Mouse (Mus musculus) midbrain, embryonic 16.5 days (tissue): ENCODE measurements around the gene Appl2. TPM values are rescaled to one million over a fixed set of nuclear protein-coding genes. Genes with fewer than 3 reads are reported as not detected.
A peak's percentile ranks its signal among the peaks of the same experiment; 100 is the strongest.
"Not testable (repeated sequence)": the region's sequence is repeated elsewhere in the genome, so short reads cannot be mapped to it uniquely, and the experiment has no call there.

ENCODE experiments used
- ATAC-seq: fragments of 200-750 bp; cut with Nextera tagmentation; 2 replicates; pipeline ENCODE4 v1.8.0; 2017; ENCODE audit warnings: moderate TSS enrichment
- H3K27ac ChIP-seq: fragments of 300-500 bp; sonication (generic); 2 replicates; pipeline ENCODE4 v1.5.1; 2014; ENCODE audit warnings: mild to moderate bottlenecking, low read length, mixed read lengths
- H3K27me3 ChIP-seq: fragments of 300-500 bp; sonication (generic); 2 replicates; pipeline ENCODE4 v1.6.1; 2014; ENCODE audit warnings: low read depth, low read length, mixed read lengths; ENCODE audit not compliant: control insufficient read depth, insufficient read depth
- H3K36me3 ChIP-seq: fragments of 300-500 bp; sonication (generic); 2 replicates; pipeline ENCODE4 v1.6.1; 2014; ENCODE audit warnings: mild to moderate bottlenecking, low read length, moderate library complexity, mixed read lengths; ENCODE audit not compliant: control insufficient read depth, insufficient read depth
- H3K4me1 ChIP-seq: fragments of 300-500 bp; sonication (generic); 2 replicates; pipeline ENCODE4 v1.6.1; 2014; ENCODE audit warnings: mild to moderate bottlenecking, low read length, mixed read lengths; ENCODE audit not compliant: control insufficient read depth, insufficient read depth
- H3K4me2 ChIP-seq: fragments of 300-500 bp; sonication (generic); 2 replicates; pipeline ENCODE4 v1.6.1; 2014; ENCODE audit warnings: mild to moderate bottlenecking, low read length, mixed read lengths
- H3K4me3 ChIP-seq: fragments of 300-500 bp; sonication (generic); 2 replicates; pipeline ENCODE4 v1.5.1; 2014; ENCODE audit warnings: low read depth, mild to moderate bottlenecking, low read length, moderate library complexity, mixed read lengths
- H3K9ac ChIP-seq: fragments of 300-500 bp; sonication (generic); 2 replicates; pipeline ENCODE4 v1.6.1; 2014; ENCODE audit warnings: low read depth, low read length, mixed read lengths
- H3K9me3 ChIP-seq: fragments of 300-500 bp; sonication (generic); replicated peaks from 2 replicates; pipeline ENCODE4 v1.6.1; 2014; ENCODE audit warnings: mild to moderate bottlenecking, low read length, mixed read lengths; ENCODE audit not compliant: control insufficient read depth, poor library complexity, severe bottlenecking
- WGBS: fragments of 180-500 bp; shearing (Covaris S2); extraction: QIAGEN DNeasy Blood & Tissue Kit; methylation state at CpG from one replicate; pipeline ENCODE4 v1.1.7; 2014; 5-methylcytosine and 5-hydroxymethylcytosine counted together
- polyA plus RNA-seq: library from polyadenylated mRNA; unstranded; fragments of >200 nt; fragmentation: Nextera tagmentation; extraction: Ambion mirVana; gene quantifications from 2 replicates; pipeline ENCODE4 v1.2.1, GENCODE M21; 2015

Appl2 gene
- polyA plus RNA-seq, 1 experiment from 2014 or later, result 58.3 TPM

- 93% methylated on average over 19 of the region's 19 CpGs for WGBS
- H3K4me3 ChIP-seq, H3K27ac ChIP-seq, H3K9me3 ChIP-seq, H3K27me3 ChIP-seq, ATAC-seq, H3K9ac ChIP-seq, H3K4me2 ChIP-seq, H3K36me3 ChIP-seq: not testable (repeated sequence)
- peaks cover 11% of the 10 kb centered on the region for H3K4me1 ChIP-seq
Observed at GRCm38 (mm10) chr10:83652205-83652866, 3.8 kb upstream of the Appl2 start.

GRCm38 (mm10) chr10:83649037-83649436 is 499 bp upstream of the Appl2 start:
- peak; percentile 18; the same call in 1 of the 2 replicates for ATAC-seq
- 25% methylated on average over 6 of the region's 6 CpGs for WGBS
- H3K9ac ChIP-seq, result peak overlapping the region; percentile 84
- H3K27me3 ChIP-seq, result no peaks in the 10 kb centered on the region
- peak overlapping the region; percentile 62 for H3K4me2 ChIP-seq
- peak overlapping the region; percentile 85 for H3K27ac ChIP-seq
- no peaks in the 10 kb centered on the region for H3K9me3 ChIP-seq
- H3K36me3 ChIP-seq, result no peaks in the 10 kb centered on the region
- peaks cover 30% of the 10 kb centered on the region for H3K4me1 ChIP-seq
- H3K4me3 ChIP-seq, result peak overlapping the region; percentile 81

DNA sequence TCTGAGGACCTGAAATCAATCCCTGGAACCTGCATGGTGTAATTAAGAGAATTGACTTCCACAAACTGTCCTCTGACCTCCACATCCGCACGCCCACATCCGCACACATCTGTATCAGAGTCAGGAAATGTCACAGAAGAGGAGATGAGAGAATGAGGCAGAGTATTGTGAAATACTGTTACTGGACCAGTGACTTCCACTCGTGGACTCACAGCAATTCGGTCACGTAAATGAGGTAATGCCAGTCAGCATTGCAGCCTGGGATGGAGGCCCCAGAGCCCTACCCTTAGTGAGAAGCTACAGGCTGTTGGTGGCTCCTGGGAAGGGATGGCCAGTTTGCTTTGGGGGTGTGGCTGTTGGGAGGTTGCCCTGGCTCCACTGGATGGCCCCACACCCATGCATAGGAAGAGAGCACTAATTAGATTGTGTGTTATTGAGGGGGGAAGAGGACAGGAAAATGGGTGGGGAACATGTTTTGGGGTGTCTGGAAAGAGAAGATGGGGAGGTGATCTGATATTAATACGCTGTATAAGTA is 2.1 kb downstream of the Appl2 start:
- Histone ChIP-seq H3K4me2 (no peak overlapping the region), H3K27ac (no peak overlapping the region), H3K4me3 (no peak overlapping the region), H3K4me1 (peaks cover 30% of the 10 kb centered on the region), H3K27me3 (no peaks in the 10 kb centered on the region), H3K9me3 (no peaks in the 10 kb centered on the region), H3K36me3 (no peaks in the 10 kb centered on the region), H3K9ac (no peak overlapping the region)
- no peak for ATAC-seq
- WGBS, result 93% methylated on average over 7 of the region's 7 CpGs

DNA sequence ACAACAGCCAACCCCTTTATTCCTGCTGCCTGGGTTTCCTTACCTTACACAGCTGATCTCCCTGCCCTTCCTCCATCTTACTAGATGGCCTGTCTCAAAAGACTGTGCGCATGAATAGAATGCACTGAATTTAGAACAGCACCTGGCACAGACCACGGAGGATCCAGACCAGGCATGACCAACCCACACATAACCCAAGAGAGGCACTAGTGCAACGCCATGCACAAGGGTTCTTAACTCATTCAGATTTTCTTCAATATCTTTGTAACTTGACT is 2.9 kb downstream of the Appl2 start:
- no peak overlapping the region for H3K27ac ChIP-seq
- no peaks in the 10 kb centered on the region for H3K27me3 ChIP-seq
- no peak overlapping the region for H3K9ac ChIP-seq
- H3K4me1 ChIP-seq, result peaks cover 30% of the 10 kb centered on the region
- ATAC-seq, result no peak
- H3K36me3 ChIP-seq, result no peaks in the 10 kb centered on the region
- H3K9me3 ChIP-seq, result no peaks in the 10 kb centered on the region
- 89% methylated on average over 3 of the region's 3 CpGs for WGBS
- H3K4me3 ChIP-seq, result no peak overlapping the region
- no peak overlapping the region for H3K4me2 ChIP-seq

DNA sequence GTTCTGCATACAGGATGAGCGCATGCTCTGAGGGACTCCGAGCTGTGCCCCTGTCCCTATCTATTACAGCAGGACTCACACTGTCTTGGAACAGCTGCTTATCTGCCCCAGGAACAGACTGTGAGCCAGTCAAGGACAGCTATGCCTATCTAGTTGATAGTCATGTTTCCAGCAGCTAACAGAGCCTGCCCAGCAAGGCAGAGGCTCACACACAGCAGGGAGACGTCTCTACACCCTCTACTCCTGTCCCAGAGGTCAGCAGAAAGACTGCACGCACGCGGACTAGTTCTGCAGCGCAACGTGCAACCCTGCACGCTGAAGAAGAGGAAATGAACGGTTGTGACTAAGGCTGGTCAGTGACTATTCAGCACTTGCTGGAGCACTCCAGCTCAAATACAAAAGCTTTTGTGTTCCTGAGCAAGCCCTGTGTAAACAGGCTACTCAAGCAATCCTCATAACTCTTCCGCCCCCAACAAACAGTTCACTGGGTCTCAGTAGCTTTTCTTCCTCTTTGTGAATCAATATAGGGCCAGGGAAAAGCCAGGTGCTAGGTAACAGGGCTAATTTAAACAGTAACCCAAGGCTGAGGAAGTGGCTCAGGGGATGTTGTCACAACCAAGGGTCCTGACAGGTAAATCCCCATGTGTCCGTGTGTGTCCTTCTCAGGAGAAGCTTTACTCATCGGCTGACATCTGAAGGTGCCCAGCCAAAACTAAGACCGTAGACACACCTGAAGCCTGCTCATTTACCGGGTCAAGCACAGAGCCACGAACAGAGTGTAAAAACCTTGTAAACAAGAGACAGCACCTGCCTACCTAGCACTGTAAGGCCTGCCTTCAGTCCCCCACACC is 3.4 kb downstream of the Appl2 start:
- Histone ChIP-seq H3K4me3 (no peak overlapping the region), H3K9me3 (no peaks in the 10 kb centered on the region), H3K4me1 (peaks cover 30% of the 10 kb centered on the region), H3K27ac (peak overlapping the region; percentile 50), H3K27me3 (no peaks in the 10 kb centered on the region), H3K36me3 (no peaks in the 10 kb centered on the region), H3K9ac (peak overlapping the region; percentile 18; the same call in 1 of the 2 replicates), H3K4me2 (peak overlapping the region; percentile 7; the same call in 1 of the 2 replicates)
- no peak for ATAC-seq
- 56% methylated on average over 16 of the region's 16 CpGs for WGBS

GRCm38 (mm10) chr10:83644167-83644566 is 4.4 kb downstream of the Appl2 start:
- H3K27me3 ChIP-seq, result no peaks in the 10 kb centered on the region
- no peak overlapping the region for H3K4me3 ChIP-seq
- H3K9me3 ChIP-seq, result no peaks in the 10 kb centered on the region
- H3K9ac ChIP-seq, result no peak overlapping the region
- WGBS, result 84% methylated on average over 8 of the region's 8 CpGs
- ATAC-seq, result no peak
- no peak overlapping the region for H3K4me2 ChIP-seq
- H3K4me1 ChIP-seq, result peaks cover 30% of the 10 kb centered on the region
- H3K36me3 ChIP-seq, result no peaks in the 10 kb centered on the region
- H3K27ac ChIP-seq, result no peak overlapping the region

GRCm38 (mm10) chr10:83641641-83642040 is 6.9 kb downstream of the Appl2 start:
- no peak for ATAC-seq
- H3K9ac ChIP-seq, result no peak overlapping the region
- H3K4me1 ChIP-seq, result peaks cover 16% of the 10 kb centered on the region

DNA sequence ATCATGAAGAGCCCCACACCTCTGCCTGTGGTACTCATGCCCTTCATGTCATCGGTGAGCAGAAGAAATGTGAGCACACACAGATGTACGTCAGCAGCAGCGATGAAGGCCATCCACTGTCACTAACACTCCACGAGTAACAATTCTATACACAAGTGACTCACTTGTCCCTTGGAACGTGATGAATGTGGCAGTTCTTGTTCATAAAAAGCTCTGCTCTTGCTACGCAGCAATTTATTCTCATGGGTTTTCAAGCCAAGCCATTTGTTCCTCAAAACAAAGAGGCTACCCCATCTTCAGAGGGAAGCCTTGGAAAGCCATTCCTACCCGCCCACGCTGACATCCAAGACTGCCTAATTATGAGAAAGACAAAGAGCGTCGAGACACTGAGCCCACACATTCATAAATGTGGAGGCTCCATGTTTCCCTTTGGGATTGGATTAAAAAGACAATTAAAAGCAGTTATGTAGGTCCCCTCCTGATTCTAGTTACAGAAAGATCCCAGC is 8.6 kb downstream of the Appl2 start:
- 62% methylated on average over 10 of the region's 10 CpGs for whole genome bisulfite sequencing
- Histone ChIP-seq H3K4me3 (no peak overlapping the region), H3K4me2 (no peak overlapping the region), H3K36me3 (no peaks in the 10 kb centered on the region), H3K9me3 (no peaks in the 10 kb centered on the region), H3K9ac (no peak overlapping the region), H3K4me1 (peaks cover 6% of the 10 kb centered on the region), H3K27me3 (no peaks in the 10 kb centered on the region), H3K27ac (no peak overlapping the region)
- no peak for ATAC-seq

More at GRCm38 (mm10) chr10:83641641-83642040, 6.9 kb downstream of the Appl2 start:
- H3K27me3 ChIP-seq, result no peaks in the 10 kb centered on the region
- no peak overlapping the region for H3K4me3 ChIP-seq
- H3K36me3 ChIP-seq, result no peaks in the 10 kb centered on the region
- 74% methylated on average over 3 of the region's 3 CpGs for WGBS
- no peak overlapping the region for H3K4me2 ChIP-seq
- H3K9me3 ChIP-seq, result no peaks in the 10 kb centered on the region
- H3K27ac ChIP-seq, result no peak overlapping the region

DNA sequence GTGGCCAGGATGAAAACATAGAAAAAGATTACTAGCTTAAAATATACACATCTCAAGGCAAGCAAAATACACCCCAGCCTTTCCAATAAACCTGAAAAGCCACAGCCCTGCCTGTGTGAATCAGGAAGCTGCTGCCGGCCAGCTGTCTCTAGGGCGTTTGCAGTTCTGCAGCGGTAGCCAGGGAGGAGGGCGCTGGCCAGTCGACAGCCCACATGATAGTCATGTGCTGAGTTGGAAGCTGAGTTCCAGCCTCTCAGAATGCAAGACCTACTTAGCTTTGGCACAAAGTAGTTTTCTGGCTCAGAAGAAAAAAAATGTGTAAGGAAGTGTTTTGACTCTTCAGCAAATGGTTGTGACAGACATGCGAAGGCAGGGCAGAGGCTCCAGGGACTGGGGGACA is 11.2 kb downstream of the Appl2 start:
- Histone ChIP-seq H3K9me3 (no peaks in the 10 kb centered on the region), H3K4me2 (no peak overlapping the region), H3K9ac (no peak overlapping the region), H3K4me1 (peaks cover 10% of the 10 kb centered on the region), H3K36me3 (no peaks in the 10 kb centered on the region), H3K4me3 (no peak overlapping the region), H3K27me3 (no peaks in the 10 kb centered on the region), H3K27ac (0 out of 2 replicates have a peak overlapping the region, but pooled peaks have one; percentile 2)
- ATAC-seq, result no peak
- 49% methylated on average over 6 of the region's 6 CpGs for WGBS
